Mouse (Mus musculus) megakaryocyte, embryonic 14.5 days (primary cell): ENCODE measurements around the gene Lca5l. TPM values are rescaled to one million over a fixed set of nuclear protein-coding genes. Genes with fewer than 3 reads are reported as not detected.

Experiments used
- H3K27me3 ChIP-seq: replicated peaks from 2 replicates; pipeline ENCODE3; 2012; ENCODE audit warnings: inconsistent platforms
- H3K36me3 ChIP-seq: replicated peaks from 2 replicates; pipeline ENCODE3; 2012; ENCODE audit warnings: low read length, inconsistent platforms, mixed read lengths
- H3K4me1 ChIP-seq: 2 replicates; pipeline ENCODE4 v1.6.1; 2012; ENCODE audit warnings: inconsistent platforms
- H3K4me3 ChIP-seq: replicated peaks from 2 replicates; pipeline ENCODE3; 2012; ENCODE audit warnings: moderate library complexity, mild to moderate bottlenecking, inconsistent platforms
- H3K9me3 ChIP-seq: 2 replicates; pipeline ENCODE4 v1.6.1; 2012; ENCODE audit warnings: inconsistent platforms
- FLI1 ChIP-seq: IDR thresholded peaks from 2 replicates; pipeline ENCODE4 v1.6.1; 2012; ENCODE audit warnings: low read length, inconsistent platforms, mixed read lengths
- GATA1 ChIP-seq: IDR thresholded peaks from 3 replicates; pipeline ENCODE4 v1.6.1; 2012; ENCODE audit warnings: mixed read lengths, low read length, inconsistent platforms, borderline replicate concordance
- polyA plus RNA-seq: library from polyadenylated mRNA; stranded (reverse); fragments of >175 nt; gene quantifications from 2 replicates; pipeline ENCODE4 v1.2.3, GENCODE M21; 2012; ENCODE audit warnings: low replicate concordance; ENCODE audit not compliant: insufficient read depth

Lca5l gene
- polyA plus RNA-seq, result 1.0 TPM in 1 of 2 replicates, not detected in the other

- Histone ChIP-seq H3K27me3 (peaks cover 36% of the 10 kb centered on the region), H3K4me3 (peak within 1 kb of the TSS; percentile 96), H3K9me3 (peaks cover 14% of the 10 kb centered on the region), H3K36me3 (no peaks in the 10 kb centered on the region), H3K4me1 (peaks cover 14% of the 10 kb centered on the region)
- no peak for TF ChIP-seq GATA1
- no peak for TF ChIP-seq FLI1
Measured at GRCm38 (mm10) chr16:96191531-96192506, at the start of gene Lca5l. Gene Lca5l (minus strand): TSS chr16:96192271.

- TF ChIP-seq FLI1, result no peak
- TF ChIP-seq GATA1, result no peak
- H3K4me3 ChIP-seq, result no peak within 1 kb of the TSS
Measured at GRCm38 (mm10) chr16:96235366-96235970, 43.4 kb upstream of the Lca5l start, which contains the start of gene B3galt5. Gene B3galt5 (plus strand): TSS chr16:96235801.

GRCm38 (mm10) chr16:96233996-96234395 is 41.9 kb upstream of the Lca5l start:
- Histone ChIP-seq H3K9me3 (no peaks in the 10 kb centered on the region), H3K36me3 (no peaks in the 10 kb centered on the region), H3K27me3 (peaks cover 12% of the 10 kb centered on the region), H3K4me1 (no peaks in the 10 kb centered on the region), H3K4me3 (no peak overlapping the region)
- TF ChIP-seq GATA1, result no peak
- no peak for TF ChIP-seq FLI1

More at GRCm38 (mm10) chr16:96235366-96235970, 43.4 kb upstream of the Lca5l start, which contains the start of gene B3galt5:
- Histone ChIP-seq H3K4me1 (no peaks in the 10 kb centered on the region), H3K36me3 (no peaks in the 10 kb centered on the region), H3K27me3 (peaks cover 12% of the 10 kb centered on the region), H3K9me3 (no peaks in the 10 kb centered on the region)

- H3K27me3 ChIP-seq, result peaks cover 16% of the 10 kb centered on the region
- TF ChIP-seq GATA1 (no peak), FLI1 (no peak)
- no peak overlapping the region for H3K4me3 ChIP-seq
- H3K4me1 ChIP-seq, result no peaks in the 10 kb centered on the region
- no peaks in the 10 kb centered on the region for H3K9me3 ChIP-seq
- no peaks in the 10 kb centered on the region for H3K36me3 ChIP-seq
Measured at GRCm38 (mm10) chr16:96231974-96232373, 39.9 kb upstream of the Lca5l start.

GRCm38 (mm10) chr16:96231251-96231650 is 39.2 kb upstream of the Lca5l start:
- TF ChIP-seq GATA1 (no peak), FLI1 (no peak)

GRCm38 (mm10) chr16:96230411-96230810 is 38.3 kb upstream of the Lca5l start:
- peaks cover 11% of the 10 kb centered on the region for H3K27me3 ChIP-seq
- no peaks in the 10 kb centered on the region for H3K4me1 ChIP-seq
- H3K36me3 ChIP-seq, result no peaks in the 10 kb centered on the region
- no peak overlapping the region for H3K4me3 ChIP-seq
- no peaks in the 10 kb centered on the region for H3K9me3 ChIP-seq
- TF ChIP-seq GATA1 (no peak), FLI1 (no peak)

More at GRCm38 (mm10) chr16:96231251-96231650, 39.2 kb upstream of the Lca5l start:
- no peaks in the 10 kb centered on the region for H3K36me3 ChIP-seq
- H3K9me3 ChIP-seq, result no peaks in the 10 kb centered on the region
- peaks cover 14% of the 10 kb centered on the region for H3K27me3 ChIP-seq
- H3K4me3 ChIP-seq, result no peak overlapping the region
- no peaks in the 10 kb centered on the region for H3K4me1 ChIP-seq

- H3K27me3 ChIP-seq, result peaks cover 11% of the 10 kb centered on the region
- H3K9me3 ChIP-seq, result no peaks in the 10 kb centered on the region
- TF ChIP-seq GATA1 (no peak), FLI1 (no peak)
- no peaks in the 10 kb centered on the region for H3K36me3 ChIP-seq
- no peaks in the 10 kb centered on the region; the same call in 1 of the 2 replicates for H3K4me1 ChIP-seq
- H3K4me3 ChIP-seq, result no peak overlapping the region
Measured at GRCm38 (mm10) chr16:96229044-96229555, 37.0 kb upstream of the Lca5l start.

- TF ChIP-seq GATA1, result no peak
- Histone ChIP-seq H3K27me3 (peaks cover 9% of the 10 kb centered on the region), H3K4me3 (no peak overlapping the region), H3K4me1 (no peaks in the 10 kb centered on the region; the same call in 1 of the 2 replicates), H3K36me3 (no peaks in the 10 kb centered on the region), H3K9me3 (no peaks in the 10 kb centered on the region)
Measured at GRCm38 (mm10) chr16:96228438-96228837, 36.4 kb upstream of the Lca5l start.

- no peak overlapping the region for H3K4me3 ChIP-seq
- H3K27me3 ChIP-seq, result peaks cover 8% of the 10 kb centered on the region
- H3K4me1 ChIP-seq, result no peaks in the 10 kb centered on the region; the same call in 1 of the 2 replicates
- TF ChIP-seq GATA1 (no peak), FLI1 (no peak)
- H3K36me3 ChIP-seq, result no peaks in the 10 kb centered on the region
- H3K9me3 ChIP-seq, result no peaks in the 10 kb centered on the region
Measured at GRCm38 (mm10) chr16:96222452-96222851, 30.4 kb upstream of the Lca5l start.

GRCm38 (mm10) chr16:96221959-96222358 is 29.9 kb upstream of the Lca5l start:
- Histone ChIP-seq H3K27me3 (peaks cover 6% of the 10 kb centered on the region), H3K36me3 (no peaks in the 10 kb centered on the region), H3K9me3 (no peaks in the 10 kb centered on the region), H3K4me3 (no peak overlapping the region), H3K4me1 (no peaks in the 10 kb centered on the region; the same call in 1 of the 2 replicates)
- no peak for TF ChIP-seq GATA1
- TF ChIP-seq FLI1, result no peak
